ENCODE assay signal across 25 mouse cellular contexts in the genomic region with DNA sequence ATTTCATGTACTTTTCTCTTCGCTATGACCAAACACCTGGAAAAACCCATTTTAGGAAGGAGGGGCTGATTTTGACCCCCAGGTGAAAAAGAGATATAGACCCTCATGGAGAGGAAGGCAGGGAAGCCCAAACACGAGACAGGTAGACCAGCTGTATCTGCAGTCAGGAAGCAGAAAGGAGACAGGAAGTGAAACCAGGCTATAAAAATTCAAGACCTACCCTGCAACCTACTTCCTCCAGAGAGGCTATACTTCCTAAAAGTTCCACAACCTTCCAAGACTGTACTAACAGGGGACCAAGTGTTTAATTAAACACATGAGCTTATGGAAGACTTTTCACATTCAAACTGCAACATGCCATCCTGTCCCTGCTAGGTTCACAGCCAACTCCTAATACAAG.
DNase-seq lines count a peak whose midpoint lies in the region; ATAC-seq and TF ChIP-seq lines count a peak whose summit lies in the region.
"Had no signal": no experiment of that assay in that cellular context is flagged by ENCODE, and none has a peak within 500 bp of the region (broad histone marks: within the 10 kb centered on the region; RNA-seq: fewer than 3 reads in every experiment).

No protein-coding gene starts in this region.

- WGBS in heart, embryonic 13.5 days = 79% methylated on average over 2 of the region's 2 CpGs
- WGBS in forebrain, embryonic 16.5 days = 96% methylated on average over 2 of the region's 2 CpGs

- no peak overlapping the region for H3K4me2 ChIP-seq in heart, embryonic 13.5 days
- no peak overlapping the region for H3K4me2 ChIP-seq in forebrain, embryonic 16.5 days (ENCODE audit: low read length)
- H3K4me2 ChIP-seq: hindbrain, embryonic 14.5 days; intestine, embryonic 15.5 days; kidney, embryonic 15.5 days; midbrain, embryonic 13.5 days; neural tube, embryonic 15.5 days; stomach, embryonic 15.5 days had no signal

- H3K9me3 ChIP-seq in heart, embryonic 13.5 days = no peaks in the 10 kb centered on the region
- H3K9me3 ChIP-seq in forebrain, embryonic 16.5 days (ENCODE audit: control insufficient read depth, low read length) = no peaks in the 10 kb centered on the region
- H3K9me3 ChIP-seq: intestine, embryonic 15.5 days; kidney, embryonic 15.5 days; midbrain, embryonic 13.5 days; neural tube, embryonic 15.5 days; stomach, embryonic 15.5 days had no signal

- no peak for DNase-seq in heart, postnatal 25 days (ENCODE audit: low spot score)
- peak; percentile 13 for DNase-seq in layer of hippocampus, adult 9-11 months
- DNase-seq in layer of hippocampus, postnatal 14 days (ENCODE audit: low spot score in 2 of 2) = no peak
- DNase-seq in A20 (ENCODE audit: low read depth, low spot score) = peak; percentile 55
- no peak for DNase-seq in gastrocnemius, adult 2 months
- DNase-seq: adrenal gland, adult 8-10 months; cerebellum, adult 18-20 months; cerebellum, postnatal 36 days; liver; liver, postnatal 0 days; right cerebral cortex, postnatal 4 days; thymus, postnatal 25 days had no signal

- no peaks in the 10 kb centered on the region for H3K36me3 ChIP-seq in heart, embryonic 13.5 days
- H3K36me3 ChIP-seq in forebrain, embryonic 16.5 days (ENCODE audit: control insufficient read depth, insufficient read depth) = no peaks in the 10 kb centered on the region
- H3K36me3 ChIP-seq: intestine, embryonic 15.5 days; kidney, embryonic 15.5 days; midbrain, embryonic 13.5 days; neural tube, embryonic 15.5 days; stomach, embryonic 15.5 days had no signal

- H3K27me3 ChIP-seq in heart, embryonic 13.5 days (replicated peaks) = no peaks in the 10 kb centered on the region
- no peaks in the 10 kb centered on the region for H3K27me3 ChIP-seq in forebrain, embryonic 16.5 days (replicated peaks; ENCODE audit: control insufficient read depth, insufficient read depth, low read length)
- H3K27me3 ChIP-seq: intestine, embryonic 15.5 days; kidney, embryonic 15.5 days; midbrain, embryonic 13.5 days; neural tube, embryonic 15.5 days; stomach, embryonic 15.5 days had no signal

- no peak overlapping the region for H3K9ac ChIP-seq in heart, embryonic 13.5 days
- no peak overlapping the region for H3K9ac ChIP-seq in forebrain, embryonic 16.5 days (replicated peaks; ENCODE audit: low read depth, low read length)
- H3K9ac ChIP-seq: hindbrain, embryonic 14.5 days; intestine, embryonic 15.5 days; kidney, embryonic 15.5 days; liver, postnatal 0 days; midbrain, embryonic 13.5 days; neural tube, embryonic 15.5 days; stomach, embryonic 15.5 days had no signal

- intact Hi-C loops in heart, postnatal 25 days (cut with DNase I) = loop anchor here (5.0 kb wide), 2 partner anchors 120 to 445 kb away; no protein-coding TSS in a partner anchor
- intact Hi-C loops in gastrocnemius, adult 2 months (cut with DNase I) = no loop called here

- H3K4me3 ChIP-seq in heart, embryonic 13.5 days = no peak overlapping the region
- H3K4me3 ChIP-seq in gastrocnemius, adult 2 months = no peak overlapping the region
- H3K4me3 ChIP-seq in forebrain, embryonic 16.5 days (replicated peaks; ENCODE audit: low read length) = no peak overlapping the region
- H3K4me3 ChIP-seq: erythroblast, embryonic 14.5 days; intestine, embryonic 15.5 days; kidney, embryonic 15.5 days; midbrain, embryonic 13.5 days; myocyte; neural tube, embryonic 15.5 days; stomach, embryonic 15.5 days had no signal

- no peak for TF ChIP-seq CTCF in gastrocnemius, adult 2 months (IDR thresholded peaks at IDR 0.05)

- no peak for ATAC-seq in heart, embryonic 13.5 days (ENCODE audit: extremely low read depth, insufficient number of reproducible peaks, low FRiP score, low TSS enrichment)
- peak; percentile 48 to 49; a peak in 2 of 4 replicates for ATAC-seq in hematopoietic stem cell, adult 5-6 weeks (replicated peaks in 1 of 2; ENCODE audit: insufficient read depth in 1 of 2, low FRiP score in 2 of 2, low TSS enrichment in 1 of 2, low read depth in 1 of 2, poor library complexity in 2 of 2, severe bottlenecking in 2 of 2)
- ATAC-seq in forebrain, embryonic 16.5 days = no peak
- ATAC-seq: forebrain, embryonic 14.5 days; intestine, embryonic 15.5 days; liver, postnatal 0 days; midbrain, embryonic 13.5 days had no signal

- peaks cover 42% of the 10 kb centered on the region for H3K4me1 ChIP-seq in heart, embryonic 13.5 days
- H3K4me1 ChIP-seq in forebrain, embryonic 16.5 days (replicated peaks; ENCODE audit: control insufficient read depth, insufficient read depth, low read length) = no peaks in the 10 kb centered on the region
- H3K4me1 ChIP-seq: intestine, embryonic 15.5 days; kidney, embryonic 15.5 days; midbrain, embryonic 13.5 days; neural tube, embryonic 15.5 days; stomach, embryonic 15.5 days had no signal

- peak overlapping the region; percentile 87 for H3K27ac ChIP-seq in heart, embryonic 13.5 days (replicated peaks)
- no peak overlapping the region for H3K27ac ChIP-seq in gastrocnemius, adult 2 months
- H3K27ac ChIP-seq in forebrain, embryonic 16.5 days (ENCODE audit: low read length) = no peak overlapping the region
- H3K27ac ChIP-seq: hindbrain, embryonic 14.5 days; intestine, embryonic 15.5 days; kidney, embryonic 15.5 days; macrophage; midbrain, embryonic 13.5 days; neural tube, embryonic 15.5 days; stomach, embryonic 15.5 days had no signal

Comparison
In these comparisons a context has a peak if more than half of its experiments do, and no peak if none do; other contexts are left out.
1. DNase-seq: peak in layer of hippocampus, adult 9-11 months (single experiment) and A20 (single experiment); none in heart, postnatal 25 days (single experiment), layer of hippocampus, postnatal 14 days (0 of 2) and gastrocnemius, adult 2 months (single experiment).
2. ATAC-seq: peak in hematopoietic stem cell, adult 5-6 weeks (2 of 2); none in heart, embryonic 13.5 days (single experiment) and forebrain, embryonic 16.5 days (single experiment).